Mouse (Mus musculus) mouse trophoblast stem cell (cell line): ENCODE results near the gene a.

ENCODE experiments used
- in situ Hi-C, 2 experiments: fragments of 300-500 bp; cut with MseI, MboI; formaldehyde crosslinking; loops; 2 replicates in 1 of 2; 3 replicates in 1 of 2; pipeline ENCODE4 v1.15.1; 2025

a gene

GRCm38 (mm10) chr2:155088264-155088663 is 297.1 kb downstream of the a start:
- in situ Hi-C loops = loop anchor here (5.0 to 10.0 kb wide), 2 partner anchors 84 to 87 kb away; no protein-coding TSS in a partner anchor

- in situ Hi-C loops = no loop called here
Observed at GRCm38 (mm10) chr2:155090909-155091742, 299.9 kb downstream of the a start.

GRCm38 (mm10) chr2:155091743-155092075 is 300.5 kb downstream of the a start:
- in situ Hi-C loops = no loop called here

- in situ Hi-C loops = no loop called here
Observed at GRCm38 (mm10) chr2:155093418-155093817, 302.2 kb downstream of the a start.

- in situ Hi-C loops = no loop called here
Observed at GRCm38 (mm10) chr2:155098720-155099380, 307.6 kb downstream of the a start.

GRCm38 (mm10) chr2:155099421-155099820 is 308.2 kb downstream of the a start:
- in situ Hi-C loops = no loop called here

GRCm38 (mm10) chr2:155099994-155100795 is 309.0 kb downstream of the a start:
- in situ Hi-C loops = no loop called here
